Mouse (Mus musculus): ENCODE results near the gene Baat. TPM values are rescaled to one million over a fixed set of nuclear protein-coding genes. Genes with fewer than 3 reads are reported as not detected.
"Not testable (repeated sequence)": the region's sequence is repeated elsewhere in the genome, so short reads cannot be mapped to it uniquely, and the experiment has no call there.

Baat gene
- under 1 TPM in 1 of 2 experiments, not detected in 1; 0.20 TPM for total RNA-seq (2021)

- DNase-seq: no peak
Observed at GRCm38 (mm10) chr4:49506386-49506785, at the start of gene Baat. Gene Baat (minus strand): TSS chr4:49506557.

GRCm38 (mm10) chr4:49553380-49553779 is 47.0 kb upstream of the Baat start:
- no peak for DNase-seq

GRCm38 (mm10) chr4:49549383-49549782 is 43.0 kb upstream of the Baat start, which contains the start of gene Aldob:
Gene Aldob (minus strand): TSS chr4:49549546.
- no peak for DNase-seq

GRCm38 (mm10) chr4:49547544-49548219 is 41.3 kb upstream of the Baat start:
- DNase-seq: no peak

- no peak for DNase-seq
Observed at GRCm38 (mm10) chr4:49546873-49547543, 40.7 kb upstream of the Baat start.

GRCm38 (mm10) chr4:49546026-49546425 is 39.7 kb upstream of the Baat start:
- DNase-seq: no peak

- peak; percentile 13 for DNase-seq
Observed at GRCm38 (mm10) chr4:49540966-49541365, 34.6 kb upstream of the Baat start.

GRCm38 (mm10) chr4:49539665-49540064 is 33.3 kb upstream of the Baat start:
- DNase-seq: peak; percentile 45

GRCm38 (mm10) chr4:49536671-49537070 is 30.3 kb upstream of the Baat start:
- DNase-seq: no peak

GRCm38 (mm10) chr4:49535675-49536294 is 29.4 kb upstream of the Baat start:
- DNase-seq: no peak

- DNase-seq: no peak
Observed at GRCm38 (mm10) chr4:49535036-49535435, 28.7 kb upstream of the Baat start.

GRCm38 (mm10) chr4:49522576-49522975 is 16.2 kb upstream of the Baat start:
- DNase-seq: peak; percentile 53

- DNase-seq: no peak
Observed at GRCm38 (mm10) chr4:49521346-49521745, 15.0 kb upstream of the Baat start.

- peak; percentile 93 for DNase-seq
Observed at GRCm38 (mm10) chr4:49520572-49521340, 14.4 kb upstream of the Baat start, which contains the start of the genes Mrpl50 and Zfp189. Gene Mrpl50 (minus strand): TSS chr4:49521093. Gene Zfp189 (plus strand): TSS chr4:49521176.

- no peak for DNase-seq
Observed at GRCm38 (mm10) chr4:49519476-49519875, 13.1 kb upstream of the Baat start.

GRCm38 (mm10) chr4:49514441-49514840 is 8.1 kb upstream of the Baat start:
- DNase-seq: no peak

- DNase-seq: no peak
Observed at GRCm38 (mm10) chr4:49512636-49513035, 6.3 kb upstream of the Baat start.

- DNase-seq: not testable (repeated sequence)
Observed at GRCm38 (mm10) chr4:49510236-49510835, 4.0 kb upstream of the Baat start.

GRCm38 (mm10) chr4:49509183-49509582 is 2.8 kb upstream of the Baat start:
- no peak for DNase-seq

- no peak for DNase-seq
Observed at GRCm38 (mm10) chr4:49503563-49503962, 2.8 kb downstream of the Baat start.

- DNase-seq: not testable (repeated sequence)
Observed at GRCm38 (mm10) chr4:49485934-49486650, 20.3 kb downstream of the Baat start.

All from heart, postnatal 4 days (tissue).